Mouse (Mus musculus) bone marrow macrophage, adult 2 months (primary cell): Measurements from ENCODE around the gene Tmem274.

Experiments
- CTCF ChIP-seq: IDR thresholded peaks from 2 replicates; pipeline ENCODE4 v1.5.1; 2012; ENCODE audit warnings: low read depth, mild to moderate bottlenecking, low read length, moderate library complexity
- POLR2A ChIP-seq: IDR thresholded peaks from 2 replicates; pipeline ENCODE4 v1.6.1; 2012; ENCODE audit warnings: mild to moderate bottlenecking, low read depth, low read length, borderline replicate concordance

DNA sequence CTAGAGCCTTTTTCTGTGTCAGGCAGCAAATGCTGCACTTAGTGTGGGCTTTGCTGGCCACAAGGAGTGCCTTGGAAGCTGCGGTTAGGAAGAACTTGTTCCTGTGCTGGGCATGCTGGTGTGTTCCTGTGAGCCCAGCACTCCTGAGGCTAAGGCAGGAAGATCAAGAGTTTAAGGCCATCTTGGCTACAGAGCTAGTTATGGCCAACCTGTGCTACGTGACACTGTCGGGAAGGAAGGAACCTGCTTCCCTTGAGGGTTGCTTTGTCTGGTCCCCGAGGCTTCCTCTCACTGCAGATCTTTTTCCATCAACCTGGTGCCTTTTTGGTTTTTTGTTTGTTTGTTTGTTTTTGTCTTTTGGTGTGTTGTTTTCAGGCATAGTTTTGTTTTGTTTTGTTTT lies 48.0 kb downstream of the Tmem274 start:
- TF ChIP-seq CTCF (no peak), POLR2A (no peak)
